Mouse (Mus musculus) MEL (cell line): ENCODE data around the gene Vamp8.

Experiments
- CTCF ChIP-seq, 3 experiments: IDR thresholded peaks in 2 of 3; conservative IDR thresholded peaks in 1 of 3; 2 replicates each; pipeline ENCODE4 v1.5.1; 2011 to 2012; ENCODE audit warnings: low read length in 3 of 3, low read depth in 2 of 3, mild to moderate bottlenecking in 2 of 3, improper control_type of control experiment in 1 of 3, inconsistent platforms in 1 of 3, mixed read lengths in 1 of 3, moderate library complexity in 1 of 3; ENCODE audit not compliant: control insufficient read depth in 1 of 3, insufficient read depth in 1 of 3, poor library complexity in 1 of 3, severe bottlenecking in 1 of 3
- ELF1 ChIP-seq: IDR thresholded peaks from 2 replicates; pipeline ENCODE4 v1.6.1; 2014; ENCODE audit warnings: low read depth, mild to moderate bottlenecking, inconsistent platforms, low read length, improper control_type of control experiment, moderate library complexity
- EP300 ChIP-seq, 2 experiments: IDR thresholded peaks; 2 replicates each; pipeline ENCODE4 v1.6.1; 2011; ENCODE audit warnings: improper control_type of control experiment in 2 of 2, low read length in 2 of 2, low read depth in 1 of 2, mild to moderate bottlenecking in 1 of 2
- JUND ChIP-seq: IDR thresholded peaks from 2 replicates; pipeline ENCODE4 v1.6.1; 2011; ENCODE audit warnings: low read depth, mild to moderate bottlenecking, improper control_type of control experiment, low read length
- MAFK ChIP-seq: IDR thresholded peaks from 2 replicates; pipeline ENCODE4 v1.6.1; 2011; ENCODE audit warnings: low read depth, mild to moderate bottlenecking, low read length, improper control_type of control experiment, borderline replicate concordance
- MAX ChIP-seq: IDR thresholded peaks from 2 replicates; pipeline ENCODE4 v1.6.1; 2011; ENCODE audit warnings: low read length, improper control_type of control experiment
- MAZ ChIP-seq: IDR thresholded peaks from 2 replicates; pipeline ENCODE4 v1.6.1; 2012; ENCODE audit warnings: low read depth, mild to moderate bottlenecking, inconsistent platforms, low read length, improper control_type of control experiment
- MYC ChIP-seq: IDR thresholded peaks from 2 replicates; pipeline ENCODE4 v1.6.1; 2011; ENCODE audit warnings: low read depth, mild to moderate bottlenecking, low read length, improper control_type of control experiment, moderate library complexity
- POLR2A ChIP-seq, 2 experiments: IDR thresholded peaks; 2 replicates each; pipeline ENCODE4 v1.6.1; 2011 to 2012; ENCODE audit warnings: low read length in 2 of 2, mild to moderate bottlenecking in 2 of 2, control low read depth in 1 of 2, improper control_type of control experiment in 1 of 2, low read depth in 1 of 2, moderate library complexity in 1 of 2; ENCODE audit not compliant: control insufficient read depth in 1 of 2, insufficient read depth in 1 of 2, poor library complexity in 1 of 2
- RCOR1 ChIP-seq: IDR thresholded peaks from 2 replicates; pipeline ENCODE4 v1.6.1; 2012; ENCODE audit warnings: low read depth, mild to moderate bottlenecking, inconsistent platforms, low read length, improper control_type of control experiment
- TCF12 ChIP-seq: IDR thresholded peaks from 2 replicates; pipeline ENCODE4 v1.6.1; 2014; ENCODE audit warnings: low read depth, mild to moderate bottlenecking, inconsistent platforms, low read length, improper control_type of control experiment, moderate library complexity
- UBTF ChIP-seq: IDR thresholded peaks from 2 replicates; pipeline ENCODE4 v1.6.1; 2012; ENCODE audit warnings: low read depth, mild to moderate bottlenecking, inconsistent platforms, low read length, improper control_type of control experiment, moderate library complexity, borderline replicate concordance; ENCODE audit not compliant: insufficient read depth
- USF1 ChIP-seq: IDR thresholded peaks from 2 replicates; pipeline ENCODE4 v1.6.1; 2014; ENCODE audit warnings: low read depth, mild to moderate bottlenecking, inconsistent platforms, low read length, improper control_type of control experiment, moderate library complexity
- USF2 ChIP-seq, 2 experiments: IDR thresholded peaks; 2 replicates each; pipeline ENCODE4 v1.6.1; 2011 to 2012; ENCODE audit warnings: improper control_type of control experiment in 2 of 2, low read length in 2 of 2, borderline replicate concordance in 1 of 2, inconsistent platforms in 1 of 2, low read depth in 1 of 2, mild to moderate bottlenecking in 1 of 2; ENCODE audit not compliant: insufficient read depth in 1 of 2

- no peak for TF ChIP-seq MAX
- no peak for TF ChIP-seq JUND
- TF ChIP-seq USF1 = no peak
- TF ChIP-seq TCF12 = no peak
- TF ChIP-seq MAFK = no peak
- no peak for TF ChIP-seq EP300 (IDR thresholded peaks at IDR 0.05; ENCODE audit: low read depth in 1 of 2, low read length in 2 of 2)
- TF ChIP-seq CTCF (IDR thresholded peaks at IDR 0.05 in 2 of 3, conservative IDR thresholded peaks at IDR 0.05 in 1 of 3; ENCODE audit: control insufficient read depth in 1 of 3, insufficient read depth in 1 of 3, low read depth in 2 of 3, low read length in 3 of 3, poor library complexity in 1 of 3, severe bottlenecking in 1 of 3) = no peak
- TF ChIP-seq ELF1 = no peak
- no peak for TF ChIP-seq POLR2A (IDR thresholded peaks at IDR 0.05; ENCODE audit: control insufficient read depth in 1 of 2, insufficient read depth in 1 of 2, low read depth in 1 of 2, low read length in 2 of 2, poor library complexity in 1 of 2)
- no peak for TF ChIP-seq MYC
- no peak for TF ChIP-seq UBTF
- no peak for TF ChIP-seq USF2 (IDR thresholded peaks at IDR 0.05; ENCODE audit: borderline replicate concordance in 1 of 2, insufficient read depth in 1 of 2, low read depth in 1 of 2, low read length in 2 of 2)
- TF ChIP-seq MAZ = no peak
- TF ChIP-seq RCOR1 = no peak
Measured at GRCm38 (mm10) chr6:72370091-72370490, 20.4 kb downstream of the Vamp8 start.
